Mouse (Mus musculus): Measurements from ENCODE around the gene Pigb. TPM values are rescaled to one million over a fixed set of nuclear protein-coding genes. Genes with fewer than 3 reads are reported as not detected.

Gene Pigb
- 2.3 and 3.5 TPM in 2 replicates for polyA plus RNA-seq (2012; rRNA removed)

GRCm38 (mm10) chr9:73040080-73040479, at the start of gene Pigb:
Gene Pigb, minus strand, starts transcription at chr9:73040378.

GRCm38 (mm10) chr9:73044146-73045079, 4.2 kb upstream of the Pigb start, which contains the start of gene Rab27a:
Gene Rab27a, plus strand, starts transcription at chr9:73044854.

GRCm38 (mm10) chr9:72985250-72986220, 54.6 kb downstream of the Pigb start, which contains the start of the genes Ccpg1os and Ccpg1:
Gene Ccpg1os, minus strand, starts transcription at chr9:72985382.
Gene Ccpg1, plus strand, starts transcription at chr9:72985429.

GRCm38 (mm10) chr9:72958521-72959450, 81.4 kb downstream of the Pigb start, which contains the start of the genes Dyx1c1 and Gm44503:
Gene Dyx1c1, plus strand, starts transcription at chr9:72958785.
Gene Gm44503, plus strand, starts transcription at chr9:72958852.

Other genes starting within 250 kb of the Pigb start
- gene Prtg, start 233.5 kb downstream of the Pigb start, polyA plus RNA-seq (2012; rRNA removed) = 0.01 TPM in 2 replicates
- 0.09 and 0.11 TPM in 2 replicates for gene Pygo1, start 114.7 kb downstream of the Pigb start, polyA plus RNA-seq (2012; rRNA removed)
- gene Dyx1c1, start 81.6 kb downstream of the Pigb start, polyA plus RNA-seq (2012; rRNA removed) = 0.08 TPM in 1 of 2 replicates, not detected in the other
- gene Gm44503, start 81.5 kb downstream of the Pigb start, polyA plus RNA-seq (2012; rRNA removed) = 0.02 TPM in 1 of 2 replicates, not detected in the other
- 3.1 and 3.8 TPM in 2 replicates for gene Ccpg1os, start 55.0 kb downstream of the Pigb start, polyA plus RNA-seq (2012; rRNA removed)
- 2.0 and 3.0 TPM in 2 replicates for gene Ccpg1, start 54.9 kb downstream of the Pigb start, polyA plus RNA-seq (2012; rRNA removed)
- 11.3 and 14.0 TPM in 2 replicates for gene Rab27a, start 4.5 kb upstream of the Pigb start, polyA plus RNA-seq (2012; rRNA removed)
- gene Khdc3, start 61.5 kb upstream of the Pigb start, polyA plus RNA-seq (2012; rRNA removed) = 0.70 and 2.7 TPM in 2 replicates
- gene Gm20509, start 62.1 kb upstream of the Pigb start, polyA plus RNA-seq (2012; rRNA removed) = not detected in 2 replicates
- gene Rsl24d1, start 73.0 kb upstream of the Pigb start, polyA plus RNA-seq (2012; rRNA removed) = 2.0 and 3.3 TPM in 2 replicates